Mouse (Mus musculus) heart, embryonic 16.5 days (tissue): Measurements from ENCODE around the gene Rimbp2. TPM values are rescaled to one million over a fixed set of nuclear protein-coding genes. Genes with fewer than 3 reads are reported as not detected.

ENCODE experiments used
- ATAC-seq: fragments of 200-750 bp; cut with Nextera tagmentation; replicated peaks from 2 replicates; pipeline ENCODE4 v1.8.0; 2017; ENCODE audit warnings: moderate number of reproducible peaks; ENCODE audit not compliant: insufficient read depth, low FRiP score; ENCODE audit errors: extremely low read depth
- H3K27ac ChIP-seq: fragments of 300-500 bp; sonication (generic); 2 replicates; pipeline ENCODE4 v1.5.1; 2014; ENCODE audit warnings: mild to moderate bottlenecking, low read length, control low read depth, moderate library complexity
- H3K27me3 ChIP-seq: fragments of 300-500 bp; sonication (generic); 2 replicates; pipeline ENCODE4 v1.6.1; 2014; ENCODE audit warnings: low read length, mixed read lengths; ENCODE audit not compliant: control insufficient read depth, insufficient read depth
- H3K36me3 ChIP-seq: fragments of 300-500 bp; sonication (generic); 2 replicates; pipeline ENCODE4 v1.6.1; 2014; ENCODE audit not compliant: control insufficient read depth, insufficient read depth
- H3K4me1 ChIP-seq: fragments of 300-500 bp; sonication (generic); 2 replicates; pipeline ENCODE4 v1.6.1; 2014; ENCODE audit warnings: low read length, mixed read lengths; ENCODE audit not compliant: control insufficient read depth, insufficient read depth
- H3K4me2 ChIP-seq: fragments of 300-500 bp; sonication (generic); 2 replicates; pipeline ENCODE4 v1.6.1; 2014; ENCODE audit warnings: low read depth, mild to moderate bottlenecking, control low read depth, low read length
- H3K4me3 ChIP-seq: fragments of 300-500 bp; sonication (generic); 2 replicates; pipeline ENCODE4 v1.5.1; 2014; ENCODE audit warnings: mild to moderate bottlenecking, control low read depth, low read length
- H3K9ac ChIP-seq: fragments of 300-500 bp; sonication (generic); 2 replicates; pipeline ENCODE4 v1.6.1; 2014; ENCODE audit warnings: low read length, control low read depth
- H3K9me3 ChIP-seq: fragments of 300-500 bp; sonication (generic); replicated peaks from 2 replicates; pipeline ENCODE4 v1.6.1; 2016; ENCODE audit warnings: low read length; ENCODE audit not compliant: control insufficient read depth
- WGBS: fragments of 180-500 bp; shearing (Covaris S2); extraction: QIAGEN DNeasy Blood & Tissue Kit; methylation state at CpG from one replicate; pipeline ENCODE4 v1.1.7; 2014; 5-methylcytosine and 5-hydroxymethylcytosine counted together
- polyA plus RNA-seq: library from polyadenylated mRNA; unstranded; fragments of >200 nt; fragmentation: Nextera tagmentation; extraction: Ambion mirVana; gene quantifications from 2 replicates; pipeline ENCODE4 v1.2.1, GENCODE M21; 2015

The Rimbp2 gene
- polyA plus RNA-seq, 1 experiment from 2014 or later, result 0.14 TPM

DNA sequence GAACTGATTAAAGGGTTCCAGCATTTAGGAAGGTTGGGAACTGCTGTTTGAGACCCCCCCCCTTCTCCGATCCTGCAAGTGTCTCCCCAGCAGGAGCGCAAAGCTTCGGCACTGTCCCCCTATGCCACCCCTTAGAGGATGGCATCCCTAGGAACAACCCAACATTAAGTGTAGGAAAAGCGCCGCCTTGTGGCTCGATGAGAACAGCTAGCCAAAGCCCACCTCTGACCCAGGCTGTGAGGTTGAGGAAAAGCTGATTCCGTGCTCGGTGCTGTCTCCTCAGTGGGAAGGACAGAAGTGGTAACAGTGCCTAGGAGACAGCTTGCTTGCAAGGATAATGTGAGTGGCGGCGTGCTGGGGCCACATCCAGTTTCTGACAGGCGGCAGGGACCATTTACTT, 140.2 kb downstream of the Rimbp2 start:
- Histone ChIP-seq H3K27ac (no peak overlapping the region), H3K4me2 (no peak overlapping the region), H3K9me3 (no peaks in the 10 kb centered on the region), H3K27me3 (no peaks in the 10 kb centered on the region), H3K9ac (no peak overlapping the region), H3K4me1 (no peaks in the 10 kb centered on the region), H3K36me3 (no peaks in the 10 kb centered on the region), H3K4me3 (no peak overlapping the region)
- no peak for ATAC-seq
- 37% methylated on average over 11 of the region's 11 CpGs for WGBS

DNA sequence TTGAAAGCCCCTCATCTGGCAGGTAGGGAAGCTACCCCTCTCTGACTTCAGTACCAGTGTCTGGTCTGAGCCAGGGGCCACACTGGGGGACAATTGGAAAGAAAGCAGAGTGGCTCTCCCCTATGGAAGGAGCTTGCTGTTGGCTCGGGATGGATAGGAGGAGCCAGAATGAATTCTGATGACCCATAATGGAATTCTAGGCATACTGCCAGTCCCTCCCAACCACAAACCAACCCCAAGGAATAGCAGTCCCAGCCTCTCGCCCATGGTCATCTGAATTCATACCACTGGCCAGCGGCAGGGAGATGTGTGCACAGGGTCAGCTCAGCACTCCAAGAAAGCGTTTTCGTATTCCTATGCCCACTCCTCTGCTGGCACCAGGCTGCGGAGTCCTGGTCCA, 141.9 kb downstream of the Rimbp2 start:
- no peak overlapping the region for H3K27ac ChIP-seq
- no peaks in the 10 kb centered on the region for H3K36me3 ChIP-seq
- no peak overlapping the region for H3K4me2 ChIP-seq
- H3K27me3 ChIP-seq, result no peaks in the 10 kb centered on the region
- no peak overlapping the region for H3K9ac ChIP-seq
- WGBS, result 69% methylated on average over 6 of the region's 6 CpGs
- H3K4me3 ChIP-seq, result no peak overlapping the region
- no peaks in the 10 kb centered on the region for H3K4me1 ChIP-seq
- no peak for ATAC-seq
- no peaks in the 10 kb centered on the region for H3K9me3 ChIP-seq

GRCm38 (mm10) chr5:128810006-128810405, 143.3 kb downstream of the Rimbp2 start:
- Histone ChIP-seq H3K27ac (no peak overlapping the region), H3K4me1 (no peaks in the 10 kb centered on the region), H3K4me3 (no peak overlapping the region), H3K9ac (no peak overlapping the region), H3K27me3 (no peaks in the 10 kb centered on the region), H3K36me3 (no peaks in the 10 kb centered on the region), H3K4me2 (no peak overlapping the region), H3K9me3 (no peaks in the 10 kb centered on the region)
- WGBS, result 45% methylated on average over 12 of the region's 12 CpGs
- no peak for ATAC-seq

DNA sequence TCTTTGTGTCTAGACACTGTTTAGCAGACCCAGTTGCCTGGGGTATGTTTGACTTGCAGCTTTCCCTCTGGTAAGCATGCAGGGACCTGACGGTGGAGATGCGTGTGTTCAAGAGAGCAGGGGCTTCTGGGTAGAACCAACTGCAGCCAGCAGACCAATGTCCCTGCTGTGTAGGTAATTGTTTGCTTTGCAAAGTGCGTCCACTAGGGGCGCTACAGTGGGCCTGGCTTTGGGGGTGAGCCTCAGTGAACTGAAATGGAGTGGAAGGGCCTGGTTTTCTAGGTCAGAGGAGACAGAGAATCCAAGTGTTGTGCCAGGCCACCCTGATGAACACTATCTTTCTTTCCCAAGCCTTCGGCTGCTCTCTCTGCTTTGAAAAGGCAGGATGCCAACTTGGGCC, 143.9 kb downstream of the Rimbp2 start:
- no peak for ATAC-seq
- 47% methylated on average over 5 of the region's 5 CpGs for WGBS
- Histone ChIP-seq H3K9ac (no peak overlapping the region), H3K36me3 (no peaks in the 10 kb centered on the region), H3K27me3 (no peaks in the 10 kb centered on the region), H3K4me3 (no peak overlapping the region), H3K4me1 (no peaks in the 10 kb centered on the region), H3K27ac (no peak overlapping the region), H3K9me3 (no peaks in the 10 kb centered on the region), H3K4me2 (no peak overlapping the region)

GRCm38 (mm10) chr5:128808547-128809182, 144.6 kb downstream of the Rimbp2 start:
- no peak overlapping the region for H3K27ac ChIP-seq
- no peak overlapping the region for H3K4me3 ChIP-seq
- H3K9ac ChIP-seq, result no peak overlapping the region
- no peaks in the 10 kb centered on the region for H3K9me3 ChIP-seq
- H3K27me3 ChIP-seq, result no peaks in the 10 kb centered on the region
- no peaks in the 10 kb centered on the region for H3K4me1 ChIP-seq
- 62% methylated on average over 9 of the region's 9 CpGs for WGBS
- ATAC-seq, result no peak
- no peaks in the 10 kb centered on the region for H3K36me3 ChIP-seq
- no peak overlapping the region for H3K4me2 ChIP-seq

GRCm38 (mm10) chr5:128807408-128807807, 145.9 kb downstream of the Rimbp2 start:
- no peaks in the 10 kb centered on the region for H3K9me3 ChIP-seq
- H3K36me3 ChIP-seq, result no peaks in the 10 kb centered on the region
- no peak overlapping the region for H3K4me3 ChIP-seq
- no peak overlapping the region for H3K27ac ChIP-seq
- no peaks in the 10 kb centered on the region for H3K4me1 ChIP-seq
- no peaks in the 10 kb centered on the region for H3K27me3 ChIP-seq
- no peak for ATAC-seq
- WGBS, result 64% methylated on average over 9 of the region's 9 CpGs
- no peak overlapping the region for H3K4me2 ChIP-seq
- H3K9ac ChIP-seq, result no peak overlapping the region

- H3K36me3 ChIP-seq, result no peaks in the 10 kb centered on the region
- ATAC-seq, result no peak
- no peaks in the 10 kb centered on the region for H3K4me1 ChIP-seq
- no peaks in the 10 kb centered on the region for H3K27me3 ChIP-seq
- H3K4me2 ChIP-seq, result no peak overlapping the region
- WGBS, result 82% methylated on average over 13 of the region's 13 CpGs
- no peak overlapping the region for H3K9ac ChIP-seq
- H3K27ac ChIP-seq, result no peak overlapping the region
- H3K4me3 ChIP-seq, result no peak overlapping the region
- no peaks in the 10 kb centered on the region for H3K9me3 ChIP-seq
Observed at GRCm38 (mm10) chr5:128806296-128806998, 146.8 kb downstream of the Rimbp2 start.

DNA sequence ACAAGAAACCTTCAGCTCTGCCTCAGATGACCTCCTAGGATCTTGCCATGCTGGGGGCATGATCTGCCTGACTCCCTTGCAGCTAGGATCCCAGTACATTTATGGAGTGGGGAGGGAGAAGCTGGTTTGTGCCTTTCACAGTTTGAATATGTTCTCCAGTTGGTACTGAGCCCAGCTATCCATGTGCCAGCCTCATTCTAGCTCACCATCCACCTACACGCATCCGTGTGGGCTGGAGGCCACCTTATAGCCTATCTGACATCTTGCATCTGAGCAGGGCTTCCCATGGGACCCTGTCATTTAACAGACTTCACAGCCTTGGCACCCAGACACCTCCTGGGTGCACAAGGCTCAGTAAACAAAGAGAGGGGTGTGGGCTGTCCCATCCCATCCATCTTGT, 148.2 kb downstream of the Rimbp2 start:
- no peak for ATAC-seq
- Histone ChIP-seq H3K27ac (no peak overlapping the region), H3K9ac (no peak overlapping the region), H3K4me3 (no peak overlapping the region), H3K36me3 (no peaks in the 10 kb centered on the region), H3K27me3 (no peaks in the 10 kb centered on the region), H3K9me3 (no peaks in the 10 kb centered on the region), H3K4me1 (no peaks in the 10 kb centered on the region), H3K4me2 (no peak overlapping the region)
- WGBS, result 87% methylated on average over 2 of the region's 2 CpGs

DNA sequence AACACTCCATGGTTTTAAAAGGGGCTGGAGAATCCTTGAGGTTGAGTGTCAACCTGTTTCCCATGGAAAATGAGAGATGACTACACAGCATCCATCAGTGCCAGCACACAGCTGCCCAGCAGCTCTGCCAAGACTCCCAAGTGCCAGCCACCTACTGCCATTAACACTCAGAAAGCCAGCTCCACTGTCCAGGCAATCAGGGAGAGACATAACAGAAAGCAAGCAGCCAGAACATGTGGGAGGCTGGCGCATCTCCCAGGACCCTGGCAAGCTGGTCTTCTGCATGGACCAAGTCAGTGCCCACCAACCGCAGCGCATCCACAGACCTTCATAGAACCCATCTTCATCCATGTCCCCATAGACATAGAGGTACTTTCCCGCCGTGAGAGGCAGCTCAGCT, 152.7 kb downstream of the Rimbp2 start:
- Histone ChIP-seq H3K4me1 (no peaks in the 10 kb centered on the region), H3K36me3 (no peaks in the 10 kb centered on the region), H3K27ac (no peak overlapping the region), H3K4me3 (no peak overlapping the region), H3K4me2 (no peak overlapping the region), H3K9me3 (0 out of 2 replicates have a peak, but pooled peaks cover 1% of the 10 kb centered on the region), H3K27me3 (no peaks in the 10 kb centered on the region), H3K9ac (no peak overlapping the region)
- ATAC-seq, result no peak
- 86% methylated on average over 5 of the region's 5 CpGs for whole genome bisulfite sequencing
